Mouse (Mus musculus) forebrain, postnatal 0 days (tissue): Measurements from ENCODE around the gene Gm5580. TPM values are rescaled to one million over a fixed set of nuclear protein-coding genes. Genes with fewer than 3 reads are reported as not detected.
"Not testable (repeated sequence)": the region's sequence is repeated elsewhere in the genome, so short reads cannot be mapped to it uniquely, and the experiment has no call there.

Source experiments
- ATAC-seq: fragments of 200-750 bp; cut with Nextera tagmentation; 2 replicates; pipeline ENCODE4 v1.8.0; 2017; ENCODE audit warnings: mild to moderate bottlenecking, moderate library complexity
- DNase-seq: peaks from one replicate; pipeline ENCODE4 v3.0.0-alpha.2; 2015
- H3K27ac ChIP-seq: fragments of 300-500 bp; sonication (generic); 2 replicates; pipeline ENCODE4 v1.5.1; 2014; ENCODE audit warnings: low read depth, mild to moderate bottlenecking, antibody characterized with exemption, low read length, moderate library complexity, mixed read lengths
- H3K27me3 ChIP-seq: fragments of 300-500 bp; sonication (generic); 2 replicates; pipeline ENCODE4 v1.6.1; 2014; ENCODE audit warnings: mild to moderate bottlenecking, low read length, mixed read lengths; ENCODE audit not compliant: insufficient read depth
- H3K36me3 ChIP-seq: fragments of 300-500 bp; sonication (generic); 2 replicates; pipeline ENCODE4 v1.6.1; 2014; ENCODE audit warnings: mild to moderate bottlenecking, moderate library complexity; ENCODE audit not compliant: insufficient read depth
- H3K4me1 ChIP-seq: fragments of 300-500 bp; sonication (generic); 2 replicates; pipeline ENCODE4 v1.6.1; 2014; ENCODE audit warnings: antibody characterized with exemption; ENCODE audit not compliant: insufficient read depth
- H3K4me2 ChIP-seq: fragments of 300-500 bp; sonication (generic); 2 replicates; pipeline ENCODE4 v1.6.1; 2014; ENCODE audit warnings: low read depth, mild to moderate bottlenecking, moderate library complexity
- H3K4me3 ChIP-seq: fragments of 300-500 bp; sonication (generic); 2 replicates; pipeline ENCODE4 v1.5.1; 2014; ENCODE audit warnings: low read depth, low read length, mixed read lengths
- H3K9ac ChIP-seq: fragments of 300-500 bp; sonication (generic); 2 replicates; pipeline ENCODE4 v1.6.1; 2014; ENCODE audit warnings: mild to moderate bottlenecking
- H3K9me3 ChIP-seq: fragments of 300-500 bp; sonication (generic); 2 replicates; pipeline ENCODE4 v1.6.1; 2016; ENCODE audit warnings: low read length
- CTCF ChIP-seq: sonication (generic); IDR thresholded peaks from 2 replicates; pipeline ENCODE4 v1.5.1; 2016; ENCODE audit warnings: antibody characterized with exemption, control low read depth, low read depth
- WGBS: fragments of 180-500 bp; shearing (Covaris S2); extraction: QIAGEN DNeasy Blood & Tissue Kit; methylation state at CpG from one replicate; pipeline ENCODE4 v1.1.7; 2014; 5-methylcytosine and 5-hydroxymethylcytosine counted together
- polyA plus RNA-seq: library from polyadenylated mRNA; unstranded; fragments of >200 nt; fragmentation: Nextera tagmentation; extraction: Ambion mirVana; gene quantifications from 2 replicates; pipeline ENCODE4 v1.2.1, GENCODE M21; 2015
- total RNA-seq: library from RNA; depleted of rRNA; stranded (reverse); fragments of >200 nt; gene quantifications from 2 replicates; pipeline ENCODE4 v1.2.3, GENCODE M21; 2014; rRNA removed

Gene Gm5580
- total and polyA plus RNA-seq, 2 experiments from 2014 or later: 0.14 to 0.44 TPM

DNA sequence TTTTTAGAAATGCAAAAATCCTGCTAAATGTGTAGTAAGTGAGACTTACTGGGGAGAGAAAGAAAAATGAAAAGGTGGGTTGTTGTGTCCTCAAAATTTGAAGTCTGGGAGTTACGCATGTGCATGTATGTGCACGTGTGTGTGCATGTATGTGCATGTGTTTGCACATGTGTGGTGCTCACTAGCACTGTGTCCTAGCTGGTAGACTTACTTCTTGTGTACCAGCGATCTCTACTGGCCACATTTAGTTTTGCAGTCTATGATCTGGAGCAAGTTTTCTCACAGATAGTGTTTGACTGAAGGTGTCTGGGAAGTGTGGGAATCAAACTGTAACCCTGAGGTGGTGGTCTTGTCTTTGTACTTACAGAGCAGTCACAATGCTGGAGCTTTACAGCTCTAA, 18.9 kb downstream of the Gm5580 start:
- Histone ChIP-seq H3K27me3 (no peaks in the 10 kb centered on the region), H3K9me3 (no peaks in the 10 kb centered on the region), H3K4me3 (no peak overlapping the region), H3K36me3 (no peaks in the 10 kb centered on the region), H3K4me1 (no peaks in the 10 kb centered on the region), H3K4me2 (no peak overlapping the region), H3K9ac (no peak overlapping the region), H3K27ac (no peak overlapping the region)
- ATAC-seq (no peak; the same call in 1 of the 2 replicates), DNase-seq (peak; percentile 45)
- 25% methylated on average over 3 of the region's 3 CpGs for WGBS
- TF ChIP-seq CTCF: peak; percentile 74

DNA sequence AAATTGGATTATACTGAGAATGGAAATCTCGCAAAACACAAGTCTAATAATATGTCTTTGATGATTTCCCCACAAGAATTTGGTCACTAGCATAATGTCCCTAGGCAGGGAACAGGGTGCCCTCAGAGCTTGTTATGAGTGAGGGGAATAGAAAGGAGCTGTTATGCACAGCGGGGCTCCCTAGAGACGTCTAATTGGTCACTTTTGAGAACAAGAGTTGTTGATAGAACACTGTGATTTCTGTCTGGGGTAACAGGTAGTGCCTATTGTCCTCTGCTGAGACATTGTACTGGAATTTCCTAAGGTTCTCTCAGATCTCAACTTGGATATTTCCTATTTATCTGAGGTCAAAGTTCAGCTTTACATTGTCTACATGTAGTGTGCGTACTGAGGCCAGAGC, 33.2 kb downstream of the Gm5580 start, which contains the start of gene Olfr215:
TSS of gene Olfr215 (minus strand) at position 101 of the 400 bp plus-strand sequence.
- Histone ChIP-seq H3K36me3 (no peaks in the 10 kb centered on the region), H3K4me2 (no peak within 1 kb of the TSS), H3K9me3 (no peaks in the 10 kb centered on the region), H3K27me3 (no peaks in the 10 kb centered on the region), H3K4me3 (no peak within 1 kb of the TSS), H3K9ac (no peak within 1 kb of the TSS), H3K4me1 (no peaks in the 10 kb centered on the region), H3K27ac (no peak within 1 kb of the TSS)
- DNase-seq (no peak), ATAC-seq (no peak)
- no peak for TF ChIP-seq CTCF
- 45% methylated on average over 4 of the region's 4 CpGs for WGBS

DNA sequence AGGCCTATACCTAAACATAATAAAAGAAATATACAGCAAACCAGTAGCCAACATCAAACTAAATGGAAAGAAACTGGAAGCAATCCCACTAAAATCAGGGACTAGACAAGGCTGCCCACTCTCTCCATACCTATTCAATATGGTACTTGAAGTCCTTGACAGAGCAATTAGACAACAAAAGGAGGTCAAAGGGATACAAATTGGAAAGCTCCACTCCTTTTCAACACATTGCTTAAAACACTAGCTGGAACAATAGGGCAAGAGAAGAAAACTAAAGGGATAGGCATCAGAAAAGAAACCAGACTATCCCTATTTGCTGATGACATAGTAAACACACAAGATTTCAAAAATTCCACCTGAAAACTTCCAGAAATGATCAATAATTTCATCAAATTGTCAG, 50.0 kb downstream of the Gm5580 start:
- H3K9me3 ChIP-seq, H3K4me3 ChIP-seq, H3K4me2 ChIP-seq, H3K27ac ChIP-seq, H3K9ac ChIP-seq, DNase-seq, H3K27me3 ChIP-seq, H3K4me1 ChIP-seq, ATAC-seq, H3K36me3 ChIP-seq: not testable (repeated sequence)

Other genes starting within 250 kb of the Gm5580 start
- 92.3 and 117 TPM in 2 replicates for gene March8, start 213.1 kb upstream of the Gm5580 start, total RNA-seq
- 24.7 and 33.9 TPM in 2 replicates for gene March8, start 213.1 kb upstream of the Gm5580 start, polyA plus RNA-seq
- gene Alox5, start 90.0 kb upstream of the Gm5580 start, total RNA-seq: 0.46 and 0.81 TPM in 2 replicates
- gene Alox5, start 90.0 kb upstream of the Gm5580 start, polyA plus RNA-seq: 0.97 and 1.2 TPM in 2 replicates
- not detected in 2 replicates for gene Olfr211, start 62.0 kb upstream of the Gm5580 start, total RNA-seq
- gene Olfr211, start 62.0 kb upstream of the Gm5580 start, polyA plus RNA-seq: not detected in 2 replicates
- 0.23 TPM in 1 of 2 replicates, not detected in the other for gene Olfr212, start 44.6 kb upstream of the Gm5580 start, total RNA-seq
- gene Olfr212, start 44.6 kb upstream of the Gm5580 start, polyA plus RNA-seq: 0.05 TPM in 1 of 2 replicates, not detected in the other
- gene Olfr213, start 12.7 kb upstream of the Gm5580 start, total RNA-seq: not detected in 2 replicates
- not detected in 2 replicates for gene Olfr213, start 12.7 kb upstream of the Gm5580 start, polyA plus RNA-seq
- not detected in 2 replicates for gene Olfr214, start 3.1 kb downstream of the Gm5580 start, total RNA-seq
- not detected in 2 replicates for gene Olfr214, start 3.1 kb downstream of the Gm5580 start, polyA plus RNA-seq
- 0.14 TPM in 1 of 2 replicates, not detected in the other for gene Olfr215, start 33.1 kb downstream of the Gm5580 start, total RNA-seq
- gene Olfr215, start 33.1 kb downstream of the Gm5580 start, polyA plus RNA-seq: not detected in 2 replicates
- 63.4 and 79.8 TPM in 2 replicates for gene Zfp422, start 77.9 kb downstream of the Gm5580 start, total RNA-seq
- 114 TPM in 2 replicates for gene Zfp422, start 77.9 kb downstream of the Gm5580 start, polyA plus RNA-seq
- gene Depp1, start 99.5 kb downstream of the Gm5580 start, total RNA-seq: 1.6 and 2.8 TPM in 2 replicates
- gene Depp1, start 99.5 kb downstream of the Gm5580 start, polyA plus RNA-seq: 2.6 TPM in 2 replicates
- 2.2 and 2.8 TPM in 2 replicates for gene Rassf4, start 122.8 kb downstream of the Gm5580 start, total RNA-seq
- 4.5 and 6.5 TPM in 2 replicates for gene Rassf4, start 122.8 kb downstream of the Gm5580 start, polyA plus RNA-seq
- 0.52 and 0.77 TPM in 2 replicates for gene Tmem72, start 165.8 kb downstream of the Gm5580 start, total RNA-seq
- gene Tmem72, start 165.8 kb downstream of the Gm5580 start, polyA plus RNA-seq: 1.3 and 1.9 TPM in 2 replicates